Mouse (Mus musculus) myocyte (in vitro differentiated cells): ENCODE measurements at regions not wholly inside any gene's neighbourhood (a gene's known extent, or its start where the extent isn't known, plus 50 kb on each side); places are given as distances from the start of the nearest gene placed in this dataset.

Experiments
- H3K27me3 ChIP-seq: one replicate; pipeline ENCODE4 v1.6.1; 2011; ENCODE audit not compliant: control insufficient read depth, insufficient read depth, insufficient read length
- H3K36me3 ChIP-seq: one replicate; pipeline ENCODE4 v1.6.1; 2011; ENCODE audit not compliant: control insufficient read depth, insufficient read depth
- H3K4me2 ChIP-seq: one replicate; pipeline ENCODE4 v1.6.1; 2011; ENCODE audit warnings: low read depth, control low read depth
- H3K4me3 ChIP-seq: one replicate; pipeline ENCODE4 v1.5.1; 2011; ENCODE audit warnings: mild to moderate bottlenecking, control low read depth, moderate library complexity
- H3K79me2 ChIP-seq: one replicate; pipeline ENCODE4 v1.6.1; 2011; ENCODE audit not compliant: control insufficient read depth, insufficient read depth
- H3ac ChIP-seq: one replicate; pipeline ENCODE4 v1.6.1; 2011; ENCODE audit not compliant: control insufficient read depth, insufficient read length
- CEBPB ChIP-seq: IDR thresholded peaks from 2 replicates; pipeline ENCODE4 v1.6.1; 2011; ENCODE audit warnings: mild to moderate bottlenecking, moderate library complexity; ENCODE audit not compliant: poor library complexity, insufficient read depth, severe bottlenecking
- E2F4 ChIP-seq: IDR thresholded peaks from one replicate; pipeline ENCODE4 v1.6.1; 2011; ENCODE audit warnings: mild to moderate bottlenecking, control low read depth, moderate library complexity; ENCODE audit not compliant: insufficient read depth
- MAX ChIP-seq: IDR thresholded peaks from one replicate; pipeline ENCODE4 v1.6.1; 2011; ENCODE audit warnings: low read depth, mild to moderate bottlenecking, control low read depth
- MYOD1 ChIP-seq, 3 experiments: IDR thresholded peaks; one replicate each; pipeline ENCODE4 v1.6.1; 2011; ENCODE audit warnings: control low read depth in 2 of 3, low read depth in 2 of 3, mild to moderate bottlenecking in 2 of 3, moderate library complexity in 1 of 3; ENCODE audit not compliant: insufficient read length in 2 of 3, control insufficient read depth in 1 of 3
- MYOG ChIP-seq, 3 experiments: IDR thresholded peaks; one replicate each; pipeline ENCODE4 v1.6.1; 2011; ENCODE audit warnings: control low read depth in 2 of 3, low read depth in 2 of 3, mild to moderate bottlenecking in 2 of 3; ENCODE audit not compliant: insufficient read length in 2 of 3, control insufficient read depth in 1 of 3, insufficient read depth in 1 of 3
- POLR2A ChIP-seq: IDR thresholded peaks from one replicate; pipeline ENCODE4 v1.6.1; 2011; ENCODE audit warnings: low read depth, mild to moderate bottlenecking, control low read depth, moderate library complexity; ENCODE audit not compliant: insufficient read length
- POLR2AphosphoS2 ChIP-seq: IDR thresholded peaks from one replicate; pipeline ENCODE4 v1.6.1; 2011; ENCODE audit warnings: low read depth, control low read depth; ENCODE audit not compliant: insufficient read length
- REST ChIP-seq: IDR thresholded peaks from one replicate; pipeline ENCODE4 v1.6.1; 2011; ENCODE audit warnings: mild to moderate bottlenecking, control low read depth, moderate library complexity; ENCODE audit not compliant: insufficient read depth, insufficient read length
- SRF ChIP-seq: IDR thresholded peaks from one replicate; pipeline ENCODE4 v1.6.1; 2011; ENCODE audit warnings: low read depth; ENCODE audit not compliant: control insufficient read depth, insufficient read length
- TCF12 ChIP-seq: IDR thresholded peaks from one replicate; pipeline ENCODE4 v1.6.1; 2011; ENCODE audit warnings: mild to moderate bottlenecking, control low read depth; ENCODE audit not compliant: poor library complexity, insufficient read depth, severe bottlenecking
- TCF3 ChIP-seq: IDR thresholded peaks from one replicate; pipeline ENCODE4 v1.6.1; 2011; ENCODE audit warnings: low read depth, control low read depth; ENCODE audit not compliant: insufficient read length
- USF1 ChIP-seq: IDR thresholded peaks from one replicate; pipeline ENCODE4 v1.6.1; 2011; ENCODE audit warnings: low read depth, mild to moderate bottlenecking, control low read depth, moderate library complexity

GRCm38 (mm10) chr2:117524437-117524836, 181.6 kb upstream of the Rasgrp1 start:
- no peak overlapping the region for H3K4me2 ChIP-seq
- no peaks in the 10 kb centered on the region for H3K36me3 ChIP-seq
- no peak for TF ChIP-seq SRF
- TF ChIP-seq TCF12, result no peak
- TF ChIP-seq CEBPB, result no peak
- no peak for TF ChIP-seq POLR2AphosphoS2
- H3K79me2 ChIP-seq, result no peaks in the 10 kb centered on the region
- no peak overlapping the region for H3K4me3 ChIP-seq
- H3K27me3 ChIP-seq, result no peaks in the 10 kb centered on the region
- H3ac ChIP-seq, result no peak overlapping the region

- Histone ChIP-seq H3K36me3 (no peaks in the 10 kb centered on the region), H3K4me2 (no peak overlapping the region)
- TF ChIP-seq MAX, result no peak
- TF ChIP-seq CEBPB, result no peak
- no peak for TF ChIP-seq MYOG (IDR thresholded peaks at IDR 0.05; ENCODE audit: control insufficient read depth in 1 of 3, insufficient read depth in 1 of 3, insufficient read length in 2 of 3, low read depth in 2 of 3)
- no peak for TF ChIP-seq SRF
- TF ChIP-seq E2F4, result no peak
- TF ChIP-seq POLR2AphosphoS2, result no peak
- no peak for TF ChIP-seq TCF3
- no peak for TF ChIP-seq POLR2A
- TF ChIP-seq MYOD1 (IDR thresholded peaks at IDR 0.05; ENCODE audit: control insufficient read depth in 1 of 3, insufficient read length in 2 of 3, low read depth in 2 of 3), result no peak
- TF ChIP-seq TCF12, result no peak
- TF ChIP-seq REST, result no peak
- no peak for TF ChIP-seq USF1
These were observed 196.1 kb upstream of the Rasgrp1 start for GRCm38 (mm10) chr2:117538865-117539264.

GRCm38 (mm10) chr2:117539285-117539684, 196.5 kb upstream of the Rasgrp1 start:
- Histone ChIP-seq H3K4me2 (no peak overlapping the region), H3K4me3 (no peak overlapping the region), H3K36me3 (no peaks in the 10 kb centered on the region), H3ac (no peak overlapping the region), H3K27me3 (no peaks in the 10 kb centered on the region), H3K79me2 (no peaks in the 10 kb centered on the region)
- no peak for TF ChIP-seq POLR2AphosphoS2
- no peak for TF ChIP-seq SRF
- no peak for TF ChIP-seq MAX
- TF ChIP-seq POLR2A, result no peak
- no peak for TF ChIP-seq TCF3

More at GRCm38 (mm10) chr2:117538865-117539264, 196.1 kb upstream of the Rasgrp1 start:
- Histone ChIP-seq H3K79me2 (no peaks in the 10 kb centered on the region), H3ac (no peak overlapping the region), H3K27me3 (no peaks in the 10 kb centered on the region), H3K4me3 (no peak overlapping the region)

- Histone ChIP-seq H3ac (no peak overlapping the region), H3K4me3 (no peak overlapping the region), H3K27me3 (no peaks in the 10 kb centered on the region), H3K4me2 (no peak overlapping the region), H3K36me3 (no peaks in the 10 kb centered on the region), H3K79me2 (no peaks in the 10 kb centered on the region)
- TF ChIP-seq CEBPB, result no peak
- no peak for TF ChIP-seq POLR2A
- TF ChIP-seq TCF3, result no peak
- no peak for TF ChIP-seq REST
- TF ChIP-seq E2F4, result no peak
- TF ChIP-seq MAX, result no peak
- TF ChIP-seq POLR2AphosphoS2, result no peak
- no peak for TF ChIP-seq MYOG (IDR thresholded peaks at IDR 0.05; ENCODE audit: control insufficient read depth in 1 of 3, insufficient read depth in 1 of 3, insufficient read length in 2 of 3, low read depth in 2 of 3)
- TF ChIP-seq MYOD1 (IDR thresholded peaks at IDR 0.05; ENCODE audit: control insufficient read depth in 1 of 3, insufficient read length in 2 of 3, low read depth in 2 of 3), result no peak
- TF ChIP-seq USF1, result no peak
- TF ChIP-seq SRF, result no peak
- TF ChIP-seq TCF12, result no peak
These were observed 198.7 kb upstream of the Rasgrp1 start for GRCm38 (mm10) chr2:117541471-117541870.

GRCm38 (mm10) chr2:117542298-117542697, 199.5 kb upstream of the Rasgrp1 start:
- Histone ChIP-seq H3K36me3 (no peaks in the 10 kb centered on the region), H3ac (no peak overlapping the region), H3K4me2 (peak overlapping the region; percentile 22), H3K79me2 (no peaks in the 10 kb centered on the region), H3K27me3 (no peaks in the 10 kb centered on the region), H3K4me3 (no peak overlapping the region)
- no peak for TF ChIP-seq USF1
- no peak for TF ChIP-seq TCF3
- no peak for TF ChIP-seq MYOG (IDR thresholded peaks at IDR 0.05; ENCODE audit: control insufficient read depth in 1 of 3, insufficient read depth in 1 of 3, insufficient read length in 2 of 3, low read depth in 2 of 3)
- no peak for TF ChIP-seq TCF12
- no peak for TF ChIP-seq MYOD1 (IDR thresholded peaks at IDR 0.05; ENCODE audit: control insufficient read depth in 1 of 3, insufficient read length in 2 of 3, low read depth in 2 of 3)
- no peak for TF ChIP-seq REST
- TF ChIP-seq CEBPB, result no peak
- no peak for TF ChIP-seq E2F4
- no peak for TF ChIP-seq POLR2A
- TF ChIP-seq POLR2AphosphoS2, result no peak
- TF ChIP-seq MAX, result no peak
- no peak for TF ChIP-seq SRF
